Comparison of ENCODE assay signal across 9 mouse cellular contexts in the genomic region with DNA sequence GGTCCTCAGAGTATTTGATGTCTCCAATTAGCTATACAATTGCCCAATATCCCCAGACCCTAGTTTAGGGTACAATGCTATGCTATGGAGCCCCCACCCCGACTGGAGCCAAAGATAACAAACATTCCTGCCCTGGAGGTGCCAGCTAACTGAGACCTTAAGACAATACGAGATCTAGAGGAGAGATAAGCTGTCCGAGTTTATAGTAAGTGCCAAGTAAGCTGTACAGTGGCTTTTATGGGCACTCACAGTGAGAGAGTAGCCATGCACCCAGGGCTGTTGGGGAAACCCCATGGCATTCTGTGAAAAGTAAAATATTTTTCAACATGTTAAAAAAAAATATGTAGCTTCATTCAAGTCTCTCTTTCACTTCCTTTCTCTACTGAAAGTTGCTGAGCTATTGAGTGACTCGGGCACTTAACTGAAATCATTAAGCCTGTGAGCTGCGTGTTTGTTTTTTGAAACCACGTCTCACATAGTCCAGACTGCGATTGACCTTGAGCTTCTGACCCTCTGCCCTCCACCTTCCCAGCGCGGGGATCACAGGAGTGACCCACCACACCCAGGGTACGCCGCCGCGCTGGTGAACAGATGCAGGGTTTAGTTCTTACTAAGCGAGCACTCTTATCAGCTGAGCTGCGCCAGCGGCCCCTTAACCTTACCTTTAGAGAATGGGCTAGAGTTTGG. TPM values are rescaled to one million over a fixed set of nuclear protein-coding genes. Genes with fewer than 3 reads are reported as not detected.
DNase-seq lines count a peak whose midpoint lies in the region; ATAC-seq lines count a peak whose summit lies in the region.
"Had no signal": no experiment of that assay in that cellular context is flagged by ENCODE, and none has a peak within 500 bp of the region (broad histone marks: within the 10 kb centered on the region; RNA-seq: fewer than 3 reads in every experiment).

No protein-coding gene starts in this region.

- no peaks in the 10 kb centered on the region for H3K9me3 ChIP-seq in heart, embryonic 12.5 days (replicated peaks)
- no peaks in the 10 kb centered on the region for H3K9me3 ChIP-seq in forebrain, embryonic 12.5 days
- no peaks in the 10 kb centered on the region for H3K9me3 ChIP-seq in lung, embryonic 16.5 days (ENCODE audit: control insufficient read depth, low read length)
- H3K9me3 ChIP-seq: neural tube, embryonic 12.5 days had no signal

- H3K27ac ChIP-seq in heart, embryonic 12.5 days (ENCODE audit: poor library complexity, severe bottlenecking), result peak overlapping the region; percentile 32; the same call in 1 of the 2 replicates
- H3K27ac ChIP-seq in forebrain, embryonic 12.5 days, result peak overlapping the region; percentile 65
- H3K27ac ChIP-seq in lung, embryonic 16.5 days (ENCODE audit: low read length), result peak overlapping the region; percentile 94
- H3K27ac ChIP-seq: neural tube, embryonic 12.5 days had no signal

- no peaks in the 10 kb centered on the region for H3K27me3 ChIP-seq in heart, embryonic 12.5 days (replicated peaks)
- H3K27me3 ChIP-seq in forebrain, embryonic 12.5 days, result no peaks in the 10 kb centered on the region
- no peaks in the 10 kb centered on the region for H3K27me3 ChIP-seq in lung, embryonic 16.5 days (ENCODE audit: control insufficient read depth, insufficient read depth, low read depth, low read length)
- H3K27me3 ChIP-seq: neural tube, embryonic 12.5 days had no signal

- no peak overlapping the region for H3K9ac ChIP-seq in heart, embryonic 12.5 days
- H3K9ac ChIP-seq in forebrain, embryonic 12.5 days, result no peak overlapping the region
- H3K9ac ChIP-seq in lung, embryonic 16.5 days (ENCODE audit: low read length), result peak overlapping the region; percentile 25
- H3K9ac ChIP-seq: neural tube, embryonic 12.5 days had no signal

- H3K36me3 ChIP-seq in heart, embryonic 12.5 days, result no peaks in the 10 kb centered on the region
- no peaks in the 10 kb centered on the region for H3K36me3 ChIP-seq in forebrain, embryonic 12.5 days (replicated peaks)
- no peaks in the 10 kb centered on the region for H3K36me3 ChIP-seq in lung, embryonic 16.5 days (ENCODE audit: control insufficient read depth, insufficient read depth, low read length)
- H3K36me3 ChIP-seq: neural tube, embryonic 12.5 days had no signal

- 59% methylated on average over 16 of the region's 16 CpGs for WGBS in heart, embryonic 12.5 days
- 81% methylated on average over 16 of the region's 16 CpGs for WGBS in forebrain, embryonic 12.5 days
- 33% methylated on average over 16 of the region's 16 CpGs for WGBS in lung, embryonic 16.5 days

- H3K4me1 ChIP-seq in heart, embryonic 12.5 days (replicated peaks), result peaks cover 42% of the 10 kb centered on the region
- H3K4me1 ChIP-seq in forebrain, embryonic 12.5 days, result peaks cover 10% of the 10 kb centered on the region
- peaks cover 14% of the 10 kb centered on the region for H3K4me1 ChIP-seq in lung, embryonic 16.5 days (replicated peaks; ENCODE audit: control insufficient read depth, insufficient read depth, low read length)
- H3K4me1 ChIP-seq: neural tube, embryonic 12.5 days had no signal

- H3K4me2 ChIP-seq in heart, embryonic 12.5 days, result peak overlapping the region; percentile 20; the same call in 1 of the 2 replicates
- H3K4me2 ChIP-seq in forebrain, embryonic 12.5 days, result peak overlapping the region; percentile 17; the same call in 1 of the 2 replicates
- H3K4me2 ChIP-seq in lung, embryonic 16.5 days (ENCODE audit: low read depth, low read length), result peak overlapping the region; percentile 47
- H3K4me2 ChIP-seq: neural tube, embryonic 12.5 days had no signal

- DNase-seq in heart, postnatal 4 days, result no peak
- DNase-seq in A20 (ENCODE audit: low read depth, low spot score), result peak; percentile 86
- no peak for DNase-seq in ovary, postnatal 14 days (ENCODE audit: low spot score)
- no peak for DNase-seq in right cerebral cortex, postnatal 25 days
- DNase-seq in layer of hippocampus, adult 8-10 months (ENCODE audit: low spot score in 2 of 2), result no peak

- ATAC-seq in heart, embryonic 12.5 days (ENCODE audit: insufficient number of reproducible peaks, low FRiP score), result no peak
- no peak for ATAC-seq in forebrain, embryonic 12.5 days (ENCODE audit: low FRiP score)
- peak; percentile 65 for ATAC-seq in lung, embryonic 16.5 days (ENCODE audit: low read depth)

- no peak overlapping the region for H3K4me3 ChIP-seq in heart, embryonic 12.5 days
- no peak overlapping the region for H3K4me3 ChIP-seq in forebrain, embryonic 12.5 days (replicated peaks)
- H3K4me3 ChIP-seq in lung, embryonic 16.5 days (ENCODE audit: low read length), result no peak overlapping the region
- H3K4me3 ChIP-seq: neural tube, embryonic 12.5 days had no signal

RNA-seq across cellular contexts. Expression of gene Rnf43, which starts 27.7 kb away (rescaled TPM):
- 1.4 and 1.9 TPM in 2 replicates for polyA plus RNA-seq in heart, embryonic 12.5 days (2016; fragmentation: Nextera tagmentation; extraction: Ambion mirVana)
- under 1 TPM; 0.36 to 0.95 TPM for total RNA-seq in heart, postnatal 4 days (2021)
- 1.4 and 1.8 TPM in 2 replicates for polyA plus RNA-seq in forebrain, embryonic 12.5 days (2016; fragmentation: Nextera tagmentation; extraction: Ambion mirVana)
- polyA plus RNA-seq in lung, embryonic 16.5 days (2015; fragmentation: Nextera tagmentation; extraction: Ambion mirVana), result 15.8 and 16.5 TPM in 2 replicates
- total RNA-seq in layer of hippocampus, adult 8-10 months (2022), result 1 to 10 TPM; 2.5 to 5.7 (median 3.6) TPM

RNA-seq across cellular contexts. Expression of gene Supt4a, which starts 47.2 kb away (rescaled TPM):
- 99.6 and 101 TPM in 2 replicates for polyA plus RNA-seq in heart, embryonic 12.5 days (2016; fragmentation: Nextera tagmentation; extraction: Ambion mirVana)
- 10 to 100 TPM; 47.9 to 49.9 TPM for total RNA-seq in heart, postnatal 4 days (2021)
- polyA plus RNA-seq in forebrain, embryonic 12.5 days (2016; fragmentation: Nextera tagmentation; extraction: Ambion mirVana), result 118 and 137 TPM in 2 replicates
- polyA plus RNA-seq in lung, embryonic 16.5 days (2015; fragmentation: Nextera tagmentation; extraction: Ambion mirVana), result 143 and 167 TPM in 2 replicates
- total RNA-seq in layer of hippocampus, adult 8-10 months (2022), result 10 to 100 TPM; 61.3 to 76.3 (median 69.6) TPM

Comparison
In these comparisons a context has a peak if more than half of its experiments do, and no peak if none do; other contexts are left out.
1. H3K27ac ChIP-seq: peak in every context shown above with its lines; median percentile 94 in lung, embryonic 16.5 days; 65 in forebrain, embryonic 12.5 days; 32 in heart, embryonic 12.5 days.